Mouse (Mus musculus): ENCODE results near the gene Whrn. TPM values are rescaled to one million over a fixed set of nuclear protein-coding genes. Genes with fewer than 3 reads are reported as not detected.

Whrn gene
- total and polyA plus RNA-seq, 3 experiments: 29.9 to 33.9 (median 31.4) TPM

GRCm38 (mm10) chr4:63389121-63389886, 106.5 kb downstream of the Whrn start:
- intact Hi-C loops (cut with DNase I): no loop called here
- Histone ChIP-seq H3K27me3 (ENCODE audit: control insufficient read depth, insufficient read depth, low read length) (no peaks in the 10 kb centered on the region), H3K36me3 (ENCODE audit: control insufficient read depth, insufficient read depth, low read length) (no peaks in the 10 kb centered on the region), H3K9ac (ENCODE audit: low read depth, low read length) (no peak overlapping the region), H3K4me1 (ENCODE audit: control insufficient read depth, insufficient read depth, low read length) (peaks cover 3% of the 10 kb centered on the region; the same call in 1 of the 2 replicates), H3K27ac (no peak overlapping the region), H3K4me3 (no peak overlapping the region), H3K79me2 (replicated peaks; ENCODE audit: control insufficient read depth, insufficient read depth, low read length) (no peaks in the 10 kb centered on the region)
- no peak for DNase-seq
- no peak for TF ChIP-seq CTCF (IDR thresholded peaks at IDR 0.05)
- WGBS: 70% methylated on average over 8 of the region's 8 CpGs

GRCm38 (mm10) chr4:63388029-63388428, 107.8 kb downstream of the Whrn start:
- no peak overlapping the region for H3K27ac ChIP-seq
- no peak for TF ChIP-seq EP300 (IDR thresholded peaks at IDR 0.05; ENCODE audit: insufficient read depth, low read depth, low read length)
- no peak for TF ChIP-seq CTCF (IDR thresholded peaks at IDR 0.05)
- no peak for TF ChIP-seq POLR2A (IDR thresholded peaks at IDR 0.05; ENCODE audit: insufficient read depth, low read depth, low read length)
- DNase-seq: no peak
- no peaks in the 10 kb centered on the region for H3K4me1 ChIP-seq (ENCODE audit: control insufficient read depth, insufficient read depth, low read length)
- no peaks in the 10 kb centered on the region for H3K36me3 ChIP-seq (ENCODE audit: control insufficient read depth, insufficient read depth, low read length)
- H3K27me3 ChIP-seq (ENCODE audit: control insufficient read depth, insufficient read depth, low read length): no peaks in the 10 kb centered on the region
- 87% methylated on average over 6 of the region's 6 CpGs for WGBS
- no peaks in the 10 kb centered on the region for H3K79me2 ChIP-seq (replicated peaks; ENCODE audit: control insufficient read depth, insufficient read depth, low read length)
- no peak overlapping the region for H3K9ac ChIP-seq (ENCODE audit: low read depth, low read length)
- no peak overlapping the region for H3K4me3 ChIP-seq
- intact Hi-C loops (cut with DNase I): no loop called here

- H3K9ac ChIP-seq (ENCODE audit: low read depth, low read length): no peak overlapping the region
- H3K79me2 ChIP-seq (replicated peaks; ENCODE audit: control insufficient read depth, insufficient read depth, low read length): no peaks in the 10 kb centered on the region
- H3K27me3 ChIP-seq (ENCODE audit: control insufficient read depth, insufficient read depth, low read length): no peaks in the 10 kb centered on the region
- intact Hi-C loops (cut with DNase I): no loop called here
- TF ChIP-seq POLR2A (IDR thresholded peaks at IDR 0.05; ENCODE audit: insufficient read depth, low read depth, low read length) (no peak), EP300 (IDR thresholded peaks at IDR 0.05; ENCODE audit: insufficient read depth, low read depth, low read length) (no peak), CTCF (IDR thresholded peaks at IDR 0.05) (no peak)
- H3K4me1 ChIP-seq (ENCODE audit: control insufficient read depth, insufficient read depth, low read length): no peaks in the 10 kb centered on the region
- DNase-seq: peak in 1 of 2 experiments; percentile 59
- no peak overlapping the region for H3K4me3 ChIP-seq
- H3K36me3 ChIP-seq (ENCODE audit: control insufficient read depth, insufficient read depth, low read length): no peaks in the 10 kb centered on the region
- H3K27ac ChIP-seq: no peak overlapping the region
- 69% methylated on average over 11 of the region's 11 CpGs for WGBS
Measured at GRCm38 (mm10) chr4:63385784-63386183, 110.0 kb downstream of the Whrn start.

GRCm38 (mm10) chr4:63385253-63385652, 110.5 kb downstream of the Whrn start:
- H3K27ac ChIP-seq: no peak overlapping the region
- no peak for TF ChIP-seq POLR2A (IDR thresholded peaks at IDR 0.05; ENCODE audit: insufficient read depth, low read depth, low read length)
- no peak for TF ChIP-seq EP300 (IDR thresholded peaks at IDR 0.05; ENCODE audit: insufficient read depth, low read depth, low read length)
- TF ChIP-seq CTCF (IDR thresholded peaks at IDR 0.05): no peak
- no peaks in the 10 kb centered on the region for H3K4me1 ChIP-seq (ENCODE audit: control insufficient read depth, insufficient read depth, low read length)
- no peaks in the 10 kb centered on the region for H3K79me2 ChIP-seq (replicated peaks; ENCODE audit: control insufficient read depth, insufficient read depth, low read length)
- intact Hi-C loops (cut with DNase I): no loop called here
- no peaks in the 10 kb centered on the region for H3K27me3 ChIP-seq (ENCODE audit: control insufficient read depth, insufficient read depth, low read length)
- DNase-seq: no peak
- no peaks in the 10 kb centered on the region for H3K36me3 ChIP-seq (ENCODE audit: control insufficient read depth, insufficient read depth, low read length)
- no peak overlapping the region for H3K4me3 ChIP-seq
- H3K9ac ChIP-seq (ENCODE audit: low read depth, low read length): no peak overlapping the region
- WGBS: 87% methylated on average over 3 of the region's 3 CpGs

GRCm38 (mm10) chr4:63384262-63384661, 111.5 kb downstream of the Whrn start:
- intact Hi-C loops (cut with DNase I): no loop called here
- Histone ChIP-seq H3K27ac (no peak overlapping the region), H3K27me3 (ENCODE audit: control insufficient read depth, insufficient read depth, low read length) (no peaks in the 10 kb centered on the region), H3K79me2 (replicated peaks; ENCODE audit: control insufficient read depth, insufficient read depth, low read length) (no peaks in the 10 kb centered on the region), H3K4me1 (ENCODE audit: control insufficient read depth, insufficient read depth, low read length) (no peaks in the 10 kb centered on the region), H3K36me3 (ENCODE audit: control insufficient read depth, insufficient read depth, low read length) (no peaks in the 10 kb centered on the region), H3K9ac (ENCODE audit: low read depth, low read length) (no peak overlapping the region), H3K4me3 (no peak overlapping the region)
- 92% methylated on average over 4 of the region's 4 CpGs for WGBS
- DNase-seq: no peak
- TF ChIP-seq EP300 (IDR thresholded peaks at IDR 0.05; ENCODE audit: insufficient read depth, low read depth, low read length): no peak
- no peak for TF ChIP-seq POLR2A (IDR thresholded peaks at IDR 0.05; ENCODE audit: insufficient read depth, low read depth, low read length)
- no peak for TF ChIP-seq CTCF (IDR thresholded peaks at IDR 0.05)

GRCm38 (mm10) chr4:63383474-63383873, 112.3 kb downstream of the Whrn start:
- Histone ChIP-seq H3K4me3 (no peak overlapping the region), H3K36me3 (ENCODE audit: control insufficient read depth, insufficient read depth, low read length) (no peaks in the 10 kb centered on the region), H3K79me2 (replicated peaks; ENCODE audit: control insufficient read depth, insufficient read depth, low read length) (no peaks in the 10 kb centered on the region), H3K4me1 (ENCODE audit: control insufficient read depth, insufficient read depth, low read length) (no peaks in the 10 kb centered on the region), H3K27ac (no peak overlapping the region), H3K9ac (ENCODE audit: low read depth, low read length) (no peak overlapping the region), H3K27me3 (ENCODE audit: control insufficient read depth, insufficient read depth, low read length) (no peaks in the 10 kb centered on the region)
- intact Hi-C loops (cut with DNase I): no loop called here
- 82% methylated on average over 12 of the region's 12 CpGs for WGBS
- no peak for DNase-seq
- TF ChIP-seq CTCF (IDR thresholded peaks at IDR 0.05): no peak
- TF ChIP-seq POLR2A (IDR thresholded peaks at IDR 0.05; ENCODE audit: insufficient read depth, low read depth, low read length): no peak
- TF ChIP-seq EP300 (IDR thresholded peaks at IDR 0.05; ENCODE audit: insufficient read depth, low read depth, low read length): no peak

Measured in heart, adult 2 months (tissue).